Mouse (Mus musculus): Measurements from ENCODE around the gene Gm3238. TPM values are rescaled to one million over a fixed set of nuclear protein-coding genes. Genes with fewer than 3 reads are reported as not detected.
"Not testable (repeated sequence)": the region's sequence is repeated elsewhere in the genome, so short reads cannot be mapped to it uniquely, and the experiment has no call there.

Gm3238 gene
- not detected for total RNA-seq (2021)
- long read RNA-seq: 0 reads

GRCm38 (mm10) chr10:77771225-77771624 lies at the start of gene Gm3238:
Gm3238 (minus strand) TSS chr10:77771325.
- DNase-seq (ENCODE audit: low spot score in 2 of 2): not testable (repeated sequence)

- no peak for DNase-seq (ENCODE audit: low spot score in 2 of 2)
Measured at GRCm38 (mm10) chr10:77819203-77819602, 48.1 kb upstream of the Gm3238 start.

GRCm38 (mm10) chr10:77818523-77818922 lies 47.4 kb upstream of the Gm3238 start:
- DNase-seq (ENCODE audit: low spot score in 2 of 2): no peak

GRCm38 (mm10) chr10:77815514-77815913 lies 44.4 kb upstream of the Gm3238 start:
- DNase-seq (ENCODE audit: low spot score in 2 of 2): peak; percentile 24 to 37

GRCm38 (mm10) chr10:77814382-77814781 lies 43.3 kb upstream of the Gm3238 start, which contains the start of gene Gm2696:
Gm2696 (plus strand) TSS chr10:77814682.
- DNase-seq (ENCODE audit: low spot score in 2 of 2): no peak

GRCm38 (mm10) chr10:77811743-77812142 lies 40.6 kb upstream of the Gm3238 start, which contains the start of gene Gm9507:
Gm9507 (minus strand) TSS chr10:77811843.
- no peak for DNase-seq (ENCODE audit: low spot score in 2 of 2)

GRCm38 (mm10) chr10:77804095-77804494 lies 33.0 kb upstream of the Gm3238 start:
- no peak for DNase-seq (ENCODE audit: low spot score in 2 of 2)

- no peak for DNase-seq (ENCODE audit: low spot score in 2 of 2)
Measured at GRCm38 (mm10) chr10:77798921-77799508, 27.9 kb upstream of the Gm3238 start, which contains the start of gene Gm19668. Gm19668 (minus strand) TSS chr10:77799133.

GRCm38 (mm10) chr10:77798164-77798920 lies 27.2 kb upstream of the Gm3238 start:
- DNase-seq (ENCODE audit: low spot score in 2 of 2): peak in 1 of 2 experiments; percentile 18

GRCm38 (mm10) chr10:77797677-77798076 lies 26.6 kb upstream of the Gm3238 start:
- no peak for DNase-seq (ENCODE audit: low spot score in 2 of 2)

GRCm38 (mm10) chr10:77794976-77795375 lies 23.9 kb upstream of the Gm3238 start, which contains the start of gene Gm9639:
Gm9639 (minus strand) TSS chr10:77795076.
- no peak for DNase-seq (ENCODE audit: low spot score in 2 of 2)

- DNase-seq (ENCODE audit: low spot score in 2 of 2): no peak
Measured at GRCm38 (mm10) chr10:77788621-77789020, 17.5 kb upstream of the Gm3238 start.

GRCm38 (mm10) chr10:77787876-77788275 lies 16.8 kb upstream of the Gm3238 start, which contains the start of gene Gm7137:
Gm7137 (minus strand) TSS chr10:77788200.
- peak; percentile 24 to 25 for DNase-seq (ENCODE audit: low spot score in 2 of 2)

- not testable (repeated sequence) for DNase-seq (ENCODE audit: low spot score in 2 of 2)
Measured at GRCm38 (mm10) chr10:77783396-77783795, 12.3 kb upstream of the Gm3238 start.

- DNase-seq (ENCODE audit: low spot score in 2 of 2): not testable (repeated sequence)
Measured at GRCm38 (mm10) chr10:77782442-77782841, 11.3 kb upstream of the Gm3238 start, which contains the start of gene Gm3250. Gm3250 (minus strand) TSS chr10:77782542.

- not testable (repeated sequence) for DNase-seq (ENCODE audit: low spot score in 2 of 2)
Measured at GRCm38 (mm10) chr10:77776844-77777243, 5.7 kb upstream of the Gm3238 start, which contains the start of gene Gm7138. Gm7138 (minus strand) TSS chr10:77776944.

GRCm38 (mm10) chr10:77772142-77772541 lies 1.0 kb upstream of the Gm3238 start:
- DNase-seq (ENCODE audit: low spot score in 2 of 2): not testable (repeated sequence)

GRCm38 (mm10) chr10:77769727-77770126 lies 1.4 kb downstream of the Gm3238 start:
- DNase-seq (ENCODE audit: low spot score in 2 of 2): no peak

- DNase-seq (ENCODE audit: low spot score in 2 of 2): not testable (repeated sequence)
Measured at GRCm38 (mm10) chr10:77759582-77759981, 11.5 kb downstream of the Gm3238 start, which contains the start of gene Gm3233. Gm3233 (minus strand) TSS chr10:77759682.

GRCm38 (mm10) chr10:77753448-77753847 lies 17.7 kb downstream of the Gm3238 start:
- no peak for DNase-seq (ENCODE audit: low spot score in 2 of 2)

GRCm38 (mm10) chr10:77752312-77752711 lies 18.8 kb downstream of the Gm3238 start:
- DNase-seq (ENCODE audit: low spot score in 2 of 2): not testable (repeated sequence)

GRCm38 (mm10) chr10:77751254-77751653 lies 19.9 kb downstream of the Gm3238 start, which contains the start of gene Gm9736:
Gm9736 (minus strand) TSS chr10:77751354.
- not testable (repeated sequence) for DNase-seq (ENCODE audit: low spot score in 2 of 2)

Data from layer of hippocampus, postnatal 10 days (tissue).